Mouse (Mus musculus) ES-E14 (cell line): ENCODE data around the gene Olfr721-ps1. TPM values are rescaled to one million over a fixed set of nuclear protein-coding genes. Genes with fewer than 3 reads are reported as not detected.

Experiments
- DNase-seq: peaks from one replicate; pipeline ENCODE4 v3.0.0-alpha.2; 2013; ENCODE audit warnings: low read depth, low spot score
- H3K27ac ChIP-seq: 2 replicates; pipeline ENCODE4 v1.5.1; 2012; ENCODE audit warnings: low read depth, mild to moderate bottlenecking, low read length, moderate library complexity, mixed read lengths; ENCODE audit not compliant: poor library complexity, insufficient read depth, severe bottlenecking
- H3K36me3 ChIP-seq: 2 replicates; pipeline ENCODE4 v1.6.1; 2012; ENCODE audit warnings: mild to moderate bottlenecking, low read length, moderate library complexity, mixed read lengths; ENCODE audit not compliant: control insufficient read depth, poor library complexity, insufficient read depth, severe bottlenecking
- H3K4me1 ChIP-seq, 2 experiments: fragments of 150-350 bp in 1 of 2; sonication (generic) in 1 of 2; 2 replicates each; pipeline ENCODE4 v1.6.1; 2012; ENCODE audit warnings: low read length in 2 of 2, mild to moderate bottlenecking in 1 of 2, mixed read lengths in 1 of 2; ENCODE audit not compliant: control insufficient read depth in 2 of 2, insufficient read depth in 2 of 2, poor library complexity in 1 of 2
- H3K4me3 ChIP-seq, 2 experiments: fragments of 150-350 bp in 1 of 2; sonication (generic) in 1 of 2; 2 replicates each; pipeline ENCODE4 v1.5.1; 2012; ENCODE audit warnings: low read length in 2 of 2, low read depth in 1 of 2, mild to moderate bottlenecking in 1 of 2, mixed read lengths in 1 of 2; ENCODE audit not compliant: insufficient read depth in 1 of 2, poor library complexity in 1 of 2, severe bottlenecking in 1 of 2
- H3K9ac ChIP-seq: 2 replicates; pipeline ENCODE4 v1.6.1; 2012; ENCODE audit warnings: low read depth, mild to moderate bottlenecking, low read length, mixed read lengths; ENCODE audit not compliant: poor library complexity, insufficient read depth, severe bottlenecking
- H3K9me3 ChIP-seq: fragments of 150-350 bp; sonication (generic); 2 replicates; pipeline ENCODE4 v1.6.1; 2012; ENCODE audit warnings: low read depth, mild to moderate bottlenecking, low read length; ENCODE audit not compliant: control insufficient read depth, insufficient read depth
- CHD2 ChIP-seq: IDR thresholded peaks from 2 replicates; pipeline ENCODE4 v1.6.1; 2014; ENCODE audit warnings: mild to moderate bottlenecking, low read depth, low read length, inconsistent platforms
- HCFC1 ChIP-seq: IDR thresholded peaks from 2 replicates; pipeline ENCODE4 v1.6.1; 2012; ENCODE audit warnings: low read length, inconsistent platforms, borderline replicate concordance; ENCODE audit not compliant: insufficient read depth
- MAFK ChIP-seq: IDR thresholded peaks from 2 replicates; pipeline ENCODE4 v1.6.1; 2014; ENCODE audit warnings: mild to moderate bottlenecking, low read depth, low read length, inconsistent platforms; ENCODE audit not compliant: insufficient read depth
- ZC3H11A ChIP-seq: IDR thresholded peaks from 2 replicates; pipeline ENCODE4 v1.6.1; 2012; ENCODE audit warnings: low read depth, mild to moderate bottlenecking, inconsistent platforms, low read length, borderline replicate concordance
- ZNF384 ChIP-seq: IDR thresholded peaks from 2 replicates; pipeline ENCODE4 v1.6.1; 2012; ENCODE audit warnings: low read depth, low read length, inconsistent platforms
- in situ Hi-C, 2 experiments: fragments of 600-800 bp; cut with MboI; formaldehyde crosslinking; loops; one replicate each; pipeline ENCODE4 v1.15.1; 2025; ENCODE audit warnings: low sequenced_read_pairs in 2 of 2, inconsistent platforms in 1 of 2; ENCODE audit not compliant: unreplicated experiment in 2 of 2
- total RNA-seq: library from RNA; depleted of rRNA; stranded (reverse); fragments of 300-350 nt; gene quantifications from 2 replicates; pipeline ENCODE4 v1.2.3, GENCODE M21; 2012; rRNA removed

Gene Olfr721-ps1
- total RNA-seq: not detected in 2 replicates

- H3K9me3 ChIP-seq: no peaks in the 10 kb centered on the region
- no peak within 1 kb of the TSS for H3K9ac ChIP-seq
- H3K27ac ChIP-seq: no peak within 1 kb of the TSS
- H3K4me3 ChIP-seq: no peak within 1 kb of the TSS
- TF ChIP-seq HCFC1 (no peak), ZC3H11A (no peak), CHD2 (no peak), ZNF384 (no peak), MAFK (no peak)
- H3K4me1 ChIP-seq: no peaks in the 10 kb centered on the region
- no peak for DNase-seq
- in situ Hi-C loops: no loop called here
- H3K36me3 ChIP-seq: no peaks in the 10 kb centered on the region
Measured at GRCm38 (mm10) chr14:14400998-14401397, at the start of gene Olfr721-ps1. Gene Olfr721-ps1 (plus strand): TSS chr14:14401298.

GRCm38 (mm10) chr14:14351721-14352590 is 49.1 kb upstream of the Olfr721-ps1 start:
- Histone ChIP-seq H3K36me3 (peaks cover 32% of the 10 kb centered on the region; the same call in 1 of the 2 replicates), H3K9me3 (peaks cover 4% of the 10 kb centered on the region; the same call in 1 of the 2 replicates), H3K27ac (no peak overlapping the region; the same call in 1 of the 2 replicates), H3K4me3 (no peak overlapping the region), H3K4me1 (no peaks in the 10 kb centered on the region), H3K9ac (no peak overlapping the region)
- in situ Hi-C loops: no loop called here
- no peak for DNase-seq
- TF ChIP-seq ZC3H11A (no peak), MAFK (no peak), HCFC1 (no peak), CHD2 (no peak), ZNF384 (no peak)

DNA sequence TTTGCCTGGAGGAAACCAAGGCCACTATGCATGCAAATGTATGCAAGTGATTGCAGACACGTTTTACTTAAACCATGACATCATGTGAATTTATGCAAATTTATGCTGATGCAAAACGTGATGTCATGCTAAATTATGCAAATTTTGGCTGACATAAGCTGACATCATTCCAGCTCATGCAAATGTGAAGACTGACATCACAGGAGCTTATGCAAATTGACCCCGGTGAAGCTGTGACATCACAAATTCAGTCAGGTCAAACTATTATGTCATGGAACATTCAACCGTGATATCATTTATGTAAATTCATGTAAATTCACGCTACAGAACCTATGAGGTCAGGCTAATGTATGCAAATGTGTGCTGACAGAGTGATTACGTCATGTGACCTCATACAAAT is 48.5 kb upstream of the Olfr721-ps1 start:
- in situ Hi-C loops: no loop called here
- H3K27ac ChIP-seq: no peak overlapping the region
- no peak for DNase-seq
- H3K4me1 ChIP-seq: no peaks in the 10 kb centered on the region
- TF ChIP-seq HCFC1 (no peak), ZNF384 (no peak), CHD2 (no peak; the same call in 1 of the 2 replicates), MAFK (no peak), ZC3H11A (no peak)
- H3K9ac ChIP-seq: no peak overlapping the region
- no peak overlapping the region for H3K4me3 ChIP-seq
- peaks cover 32% of the 10 kb centered on the region; the same call in 1 of the 2 replicates for H3K36me3 ChIP-seq
- H3K9me3 ChIP-seq: peaks cover 4% of the 10 kb centered on the region; the same call in 1 of the 2 replicates

GRCm38 (mm10) chr14:14353081-14353732 is 47.9 kb upstream of the Olfr721-ps1 start:
- H3K36me3 ChIP-seq: peaks cover 32% of the 10 kb centered on the region; the same call in 1 of the 2 replicates
- no peak overlapping the region for H3K4me3 ChIP-seq
- no peaks in the 10 kb centered on the region for H3K4me1 ChIP-seq
- peaks cover 4% of the 10 kb centered on the region; the same call in 1 of the 2 replicates for H3K9me3 ChIP-seq
- H3K27ac ChIP-seq: no peak overlapping the region
- no peak for DNase-seq
- no peak overlapping the region for H3K9ac ChIP-seq
- no peak for TF ChIP-seq HCFC1
- peak; percentile 74 for TF ChIP-seq MAFK
- in situ Hi-C loops: no loop called here
